25 mouse cellular contexts compared by ENCODE assay signal in genomic region chr3:60897628-60898269, GRCm38 (mm10).
"Had no signal": no experiment of that assay in that cellular context is flagged by ENCODE, and none has a peak within 500 bp of the region (broad histone marks: within the 10 kb centered on the region; RNA-seq: fewer than 3 reads in every experiment).

No protein-coding gene starts in this region.

- ATAC-seq: forebrain, postnatal 0 days; hindbrain, postnatal 0 days had no signal

- H3K27ac ChIP-seq: heart, adult 2 months; heart, embryonic 13.5 days; heart, embryonic 15.5 days; hindbrain, embryonic 13.5 days; hindbrain, embryonic 15.5 days; hindbrain, postnatal 0 days; kidney, embryonic 15.5 days; kidney, postnatal 0 days; limb, embryonic 13.5 days; limb, embryonic 15.5 days had no signal

- DNase-seq: forebrain, postnatal 0 days; gastrocnemius, postnatal 14 days; gastrocnemius, postnatal 36 days; heart, adult 11 months; heart, adult 2 months; heart, postnatal 14 days; heart, postnatal 36 days; kidney, adult 11 months; kidney, adult 2 months; kidney, adult 9 months; kidney, postnatal 14 days; kidney, postnatal 36 days; layer of hippocampus, adult 9-11 months; layer of hippocampus, postnatal 36 days; left cerebral cortex, postnatal 4 days had no signal

- H3K27me3 ChIP-seq: heart, embryonic 13.5 days; heart, embryonic 15.5 days; hindbrain, embryonic 13.5 days; hindbrain, embryonic 15.5 days; kidney, embryonic 15.5 days; limb, embryonic 13.5 days; limb, embryonic 15.5 days had no signal

- H3K36me3 ChIP-seq: heart, embryonic 13.5 days; heart, embryonic 15.5 days; hindbrain, embryonic 13.5 days; hindbrain, embryonic 15.5 days; kidney, embryonic 15.5 days; limb, embryonic 13.5 days; limb, embryonic 15.5 days had no signal

- H3K9me3 ChIP-seq: heart, embryonic 13.5 days; heart, embryonic 15.5 days; hindbrain, embryonic 13.5 days; hindbrain, embryonic 15.5 days; kidney, embryonic 15.5 days; limb, embryonic 13.5 days; limb, embryonic 15.5 days had no signal

- H3K4me2 ChIP-seq: heart, embryonic 11.5 days; heart, embryonic 13.5 days; heart, embryonic 15.5 days; hindbrain, embryonic 13.5 days; hindbrain, embryonic 15.5 days; kidney, embryonic 15.5 days; limb, embryonic 13.5 days; limb, embryonic 15.5 days had no signal

- H3K4me1 ChIP-seq: heart, embryonic 13.5 days; heart, embryonic 15.5 days; hindbrain, embryonic 13.5 days; hindbrain, embryonic 15.5 days; kidney, embryonic 15.5 days; limb, embryonic 13.5 days; limb, embryonic 15.5 days had no signal

- H3K9ac ChIP-seq: forebrain, postnatal 0 days; heart, embryonic 13.5 days; heart, embryonic 15.5 days; hindbrain, embryonic 13.5 days; hindbrain, embryonic 15.5 days; kidney, embryonic 15.5 days; limb, embryonic 13.5 days; limb, embryonic 15.5 days had no signal

- H3K4me3 ChIP-seq: heart, adult 2 months; heart, embryonic 13.5 days; heart, embryonic 15.5 days; hindbrain, embryonic 13.5 days; hindbrain, embryonic 15.5 days; kidney, embryonic 15.5 days; limb, embryonic 13.5 days; limb, embryonic 15.5 days had no signal
